Mouse (Mus musculus): ENCODE measurements around the gene Arid3a.

Gene Arid3a

GRCm38 (mm10) chr10:79908167-79909091, 18.4 kb upstream of the Arid3a start, which contains the start of gene Med16:
Gene Med16 (minus strand): TSS chr10:79908923.
- DNase-seq (ENCODE audit: low spot score in 2 of 2) = peak; percentile 95 to 97

GRCm38 (mm10) chr10:79909092-79909922, 17.5 kb upstream of the Arid3a start:
- DNase-seq (ENCODE audit: low spot score in 2 of 2) = no peak

GRCm38 (mm10) chr10:79910556-79910955, 16.3 kb upstream of the Arid3a start, which contains the start of gene Gm26602:
Gene Gm26602 (plus strand): TSS chr10:79910856.
- DNase-seq (ENCODE audit: low spot score in 2 of 2) = no peak

GRCm38 (mm10) chr10:79912412-79912811, 14.4 kb upstream of the Arid3a start:
- no peak for DNase-seq (ENCODE audit: low spot score in 2 of 2)

GRCm38 (mm10) chr10:79914131-79914947, 12.5 kb upstream of the Arid3a start:
- DNase-seq (ENCODE audit: low spot score in 2 of 2) = no peak

- DNase-seq (ENCODE audit: low spot score in 2 of 2) = no peak
Measured at GRCm38 (mm10) chr10:79914948-79915596, 11.8 kb upstream of the Arid3a start.

GRCm38 (mm10) chr10:79916081-79916480, 10.8 kb upstream of the Arid3a start:
- DNase-seq (ENCODE audit: low spot score in 2 of 2) = no peak

GRCm38 (mm10) chr10:79916808-79917531, 9.9 kb upstream of the Arid3a start, which contains the start of gene Kiss1r:
Gene Kiss1r (plus strand): TSS chr10:79916971.
- DNase-seq (ENCODE audit: low spot score in 2 of 2) = peak; percentile 81 to 91

GRCm38 (mm10) chr10:79917532-79918100, 9.2 kb upstream of the Arid3a start:
- no peak for DNase-seq (ENCODE audit: low spot score in 2 of 2)

GRCm38 (mm10) chr10:79918231-79919078, 8.4 kb upstream of the Arid3a start:
- DNase-seq (ENCODE audit: low spot score in 2 of 2) = no peak

- no peak for DNase-seq (ENCODE audit: low spot score in 2 of 2)
Measured at GRCm38 (mm10) chr10:79919251-79919849, 7.5 kb upstream of the Arid3a start.

- no peak for DNase-seq (ENCODE audit: low spot score in 2 of 2)
Measured at GRCm38 (mm10) chr10:79920056-79920890, 6.6 kb upstream of the Arid3a start.

- no peak for DNase-seq (ENCODE audit: low spot score in 2 of 2)
Measured at GRCm38 (mm10) chr10:79920958-79921535, 5.8 kb upstream of the Arid3a start, which contains the start of gene R3hdm4. Gene R3hdm4 (minus strand): TSS chr10:79921208.

- no peak for DNase-seq (ENCODE audit: low spot score in 2 of 2)
Measured at GRCm38 (mm10) chr10:79921572-79921971, 5.3 kb upstream of the Arid3a start.

GRCm38 (mm10) chr10:79924998-79925784, 1.7 kb upstream of the Arid3a start:
- peak; percentile 87 to 90 for DNase-seq (ENCODE audit: low spot score in 2 of 2)

GRCm38 (mm10) chr10:79925785-79926490, 905 bp upstream of the Arid3a start:
- no peak for DNase-seq (ENCODE audit: low spot score in 2 of 2)

All from urinary bladder, postnatal 4 days (tissue).